Mouse (Mus musculus): ENCODE data around the gene Tnfrsf13b. TPM values are rescaled to one million over a fixed set of nuclear protein-coding genes. Genes with fewer than 3 reads are reported as not detected.

Gene Tnfrsf13b
- total RNA-seq, 2 experiments from 2014 or later, result 1.6 to 1.7 TPM

Other genes with a start within 250 kb of the Tnfrsf13b start
- gene Tmem11, start 247.5 kb upstream of the Tnfrsf13b start, total RNA-seq (2021), result 10 to 100 TPM; 24.9 to 29.7 TPM
- 10 to 100 TPM; 12.7 to 12.9 TPM for gene Natd1, start 212.0 kb upstream of the Tnfrsf13b start, total RNA-seq (2021)
- 10 to 100 TPM; 12.4 to 13.4 TPM for gene Map2k3, start 194.7 kb upstream of the Tnfrsf13b start, total RNA-seq (2021)
- 1 to 10 TPM; 6.4 to 7.0 TPM for gene Kcnj12, start 104.2 kb upstream of the Tnfrsf13b start, total RNA-seq (2021)
- gene Usp22, start 48.3 kb downstream of the Tnfrsf13b start, total RNA-seq (2021), result 100 to 1,000 TPM; 218 to 235 TPM
- 1 to 10 TPM in 1 of 2 experiments, under 1 TPM in 1; 0.56 to 1.2 TPM for gene Aldh3a1, start 80.8 kb downstream of the Tnfrsf13b start, total RNA-seq (2021)
- 10 to 100 TPM; 56.1 to 63.8 TPM for gene Aldh3a2, start 140.7 kb downstream of the Tnfrsf13b start, total RNA-seq (2021)
- not detected for gene Slc47a2, start 216.1 kb downstream of the Tnfrsf13b start, total RNA-seq (2021)

All from layer of hippocampus, postnatal 25 days (tissue).